9 mouse cellular contexts compared by ENCODE assay signal in genomic region chr2:74701949-74702819, GRCm38 (mm10). TPM values are rescaled to one million over a fixed set of nuclear protein-coding genes. Genes with fewer than 3 reads are reported as not detected.
DNase-seq lines count a peak whose midpoint lies in the region; ATAC-seq and TF ChIP-seq lines count a peak whose summit lies in the region.
"Had no signal": no experiment of that assay in that cellular context is flagged by ENCODE, and none has a peak within 500 bp of the region (broad histone marks: within the 10 kb centered on the region; RNA-seq: fewer than 3 reads in every experiment).

No protein-coding gene starts in this region.

- H3K36me3 ChIP-seq in hindbrain, embryonic 11.5 days (ENCODE audit: control insufficient read depth, insufficient read depth, low read length) = no peaks in the 10 kb centered on the region
- H3K36me3 ChIP-seq in hindbrain, embryonic 13.5 days = no peaks in the 10 kb centered on the region
- no peaks in the 10 kb centered on the region for H3K36me3 ChIP-seq in ES-E14 (ENCODE audit: control insufficient read depth, insufficient read depth, low read length, poor library complexity, severe bottlenecking)
- no peaks in the 10 kb centered on the region for H3K36me3 ChIP-seq in hindbrain, postnatal 0 days (ENCODE audit: insufficient read depth, low read length)

- peak; percentile 90 for TF ChIP-seq CTCF in hindbrain, postnatal 0 days (IDR thresholded peaks at IDR 0.05; ENCODE audit: low read depth)

- DNase-seq in hindbrain, embryonic 11.5 days (ENCODE audit: low spot score) = peak; percentile 94
- DNase-seq in ES-E14 (ENCODE audit: low read depth, low spot score) = no peak
- peak; percentile 45 for DNase-seq in cerebellum, adult 9-10 months
- peak; percentile 91 for DNase-seq in hindbrain, postnatal 0 days (ENCODE audit: low spot score)
- peak; percentile 72 to 87 for DNase-seq in left cerebral cortex, postnatal 14 days (ENCODE audit: low spot score in 2 of 2)
- peak; percentile 87 for DNase-seq in neural tube, embryonic 10.5 days (ENCODE audit: extremely low spot score, low spot score)
- DNase-seq in thymus, postnatal 14 days = peak; percentile 66

- H3K4me3 ChIP-seq in hindbrain, embryonic 11.5 days (ENCODE audit: low read depth, low read length) = no peak overlapping the region
- H3K4me3 ChIP-seq in hindbrain, embryonic 13.5 days = no peak overlapping the region
- H3K4me3 ChIP-seq in ES-E14 (ENCODE audit: insufficient read depth in 1 of 2, low read depth in 1 of 2, low read length in 2 of 2, poor library complexity in 1 of 2, severe bottlenecking in 1 of 2) = no peak overlapping the region
- H3K4me3 ChIP-seq in hindbrain, postnatal 0 days (ENCODE audit: low read length) = no peak overlapping the region
- H3K4me3 ChIP-seq: erythroblast, embryonic 14.5 days had no signal

- H3K9ac ChIP-seq in hindbrain, embryonic 11.5 days (ENCODE audit: low read depth, low read length) = no peak overlapping the region
- no peak overlapping the region for H3K9ac ChIP-seq in hindbrain, embryonic 13.5 days
- H3K9ac ChIP-seq in ES-E14 (ENCODE audit: insufficient read depth, low read depth, low read length, poor library complexity, severe bottlenecking) = no peak overlapping the region
- no peak overlapping the region for H3K9ac ChIP-seq in hindbrain, postnatal 0 days (replicated peaks; ENCODE audit: low read length)

- in situ Hi-C loops in ES-E14 (cut with MboI; ENCODE audit: low sequenced_read_pairs in 2 of 2, unreplicated experiment in 2 of 2) = loop anchor here (5.0 to 25.0 kb wide), 3 partner anchors 440 to 885 kb away; no protein-coding TSS in a partner anchor

- H3K27ac ChIP-seq in hindbrain, embryonic 11.5 days (ENCODE audit: low read depth, low read length) = no peak overlapping the region
- H3K27ac ChIP-seq in hindbrain, embryonic 13.5 days = no peak overlapping the region
- no peak overlapping the region for H3K27ac ChIP-seq in ES-E14 (ENCODE audit: insufficient read depth, low read depth, low read length, poor library complexity, severe bottlenecking)
- no peak overlapping the region for H3K27ac ChIP-seq in hindbrain, postnatal 0 days

- H3K4me2 ChIP-seq in hindbrain, embryonic 11.5 days (replicated peaks; ENCODE audit: low read depth, low read length) = no peak overlapping the region
- no peak overlapping the region for H3K4me2 ChIP-seq in hindbrain, embryonic 13.5 days
- no peak overlapping the region for H3K4me2 ChIP-seq in hindbrain, postnatal 0 days (ENCODE audit: low read depth, low read length)

- peaks cover 89% of the 10 kb centered on the region for H3K27me3 ChIP-seq in hindbrain, embryonic 11.5 days (ENCODE audit: control insufficient read depth, insufficient read depth, low read length)
- peaks cover 96% of the 10 kb centered on the region for H3K27me3 ChIP-seq in hindbrain, embryonic 13.5 days
- peaks cover 89% of the 10 kb centered on the region for H3K27me3 ChIP-seq in hindbrain, postnatal 0 days (ENCODE audit: insufficient read depth, low read length)

- peaks cover 10% of the 10 kb centered on the region for H3K4me1 ChIP-seq in hindbrain, embryonic 11.5 days (replicated peaks; ENCODE audit: control insufficient read depth, insufficient read depth, low read length)
- H3K4me1 ChIP-seq in hindbrain, embryonic 13.5 days (replicated peaks) = peaks cover 24% of the 10 kb centered on the region
- peaks cover 0 to 7% of the 10 kb centered on the region in 2 experiments; a peak in 1 of 4 replicates for H3K4me1 ChIP-seq in ES-E14 (ENCODE audit: control insufficient read depth in 2 of 2, insufficient read depth in 2 of 2, low read length in 2 of 2, poor library complexity in 1 of 2)
- no peaks in the 10 kb centered on the region for H3K4me1 ChIP-seq in hindbrain, postnatal 0 days (ENCODE audit: insufficient read depth, low read length)

- intact Hi-C loops in left cerebral cortex, postnatal 14 days (cut with DNase I) = loop anchor here (2.0 to 5.0 kb wide), 5 partner anchors 260 to 887 kb away; no protein-coding TSS in a partner anchor

- WGBS in hindbrain, embryonic 11.5 days = 11% methylated on average over 17 of the region's 17 CpGs
- WGBS in hindbrain, embryonic 13.5 days = 10% methylated on average over 17 of the region's 17 CpGs
- WGBS in hindbrain, postnatal 0 days = 11% methylated on average over 17 of the region's 17 CpGs

- ATAC-seq in hindbrain, embryonic 11.5 days (ENCODE audit: low FRiP score) = no peak
- no peak for ATAC-seq in hindbrain, embryonic 13.5 days (ENCODE audit: low FRiP score)
- ATAC-seq in hindbrain, postnatal 0 days = no peak

- no peaks in the 10 kb centered on the region for H3K9me3 ChIP-seq in hindbrain, embryonic 11.5 days (ENCODE audit: control insufficient read depth, low read length)
- no peaks in the 10 kb centered on the region for H3K9me3 ChIP-seq in hindbrain, embryonic 13.5 days
- no peaks in the 10 kb centered on the region for H3K9me3 ChIP-seq in ES-E14 (ENCODE audit: control insufficient read depth, insufficient read depth, low read depth, low read length)
- no peaks in the 10 kb centered on the region for H3K9me3 ChIP-seq in hindbrain, postnatal 0 days (ENCODE audit: low read length)

TF ChIP-seq in ES-E14, 5 proteins besides CTCF, POLR2A, EP300 and RAD21:
- TF ChIP-seq ZC3H11A (IDR thresholded peaks at IDR 0.05; ENCODE audit: borderline replicate concordance, low read depth, low read length) (peak; percentile 80; the same call in 1 of the 2 replicates), MAFK (IDR thresholded peaks at IDR 0.05; ENCODE audit: insufficient read depth, low read depth, low read length) (no peak), ZNF384 (IDR thresholded peaks at IDR 0.05; ENCODE audit: low read depth, low read length) (no peak), HCFC1 (IDR thresholded peaks at IDR 0.05; ENCODE audit: borderline replicate concordance, insufficient read depth, low read length) (no peak), CHD2 (IDR thresholded peaks at IDR 0.05; ENCODE audit: low read depth, low read length) (no peak)

RNA-seq across cellular contexts. Expression of gene Hoxd8, which starts 2.2 kb away (rescaled TPM):
- 0.19 and 0.50 TPM in 2 replicates for polyA plus RNA-seq in hindbrain, embryonic 11.5 days (2014; fragmentation: Nextera tagmentation; extraction: Ambion mirVana)
- polyA plus RNA-seq in hindbrain, embryonic 13.5 days (2015; fragmentation: Nextera tagmentation; extraction: Ambion mirVana) = 0.79 and 1.5 TPM in 2 replicates
- total RNA-seq in ES-E14 (2012; rRNA removed) = 0.63 and 1.2 TPM in 2 replicates
- total RNA-seq in hindbrain, postnatal 0 days (2014; rRNA removed) = 0.37 and 9.2 TPM in 2 replicates
- polyA plus RNA-seq in hindbrain, postnatal 0 days (2015; fragmentation: Nextera tagmentation; extraction: Ambion mirVana) = 0.21 TPM in 1 of 2 replicates, not detected in the other
- not detected for total RNA-seq in left cerebral cortex, postnatal 14 days (2021)
- polyA plus RNA-seq: erythroblast, embryonic 14.5 days had no signal

RNA-seq across cellular contexts. Expression of gene Hoxd9, which starts 4.7 kb away (rescaled TPM):
- 0.11 TPM in 1 of 2 replicates, not detected in the other for polyA plus RNA-seq in hindbrain, embryonic 11.5 days (2014; fragmentation: Nextera tagmentation; extraction: Ambion mirVana)
- not detected in 2 replicates for polyA plus RNA-seq in hindbrain, embryonic 13.5 days (2015; fragmentation: Nextera tagmentation; extraction: Ambion mirVana)
- total RNA-seq in ES-E14 (2012; rRNA removed) = 0.37 and 0.76 TPM in 2 replicates
- total RNA-seq in hindbrain, postnatal 0 days (2014; rRNA removed) = not detected in 2 replicates
- not detected in 2 replicates for polyA plus RNA-seq in hindbrain, postnatal 0 days (2015; fragmentation: Nextera tagmentation; extraction: Ambion mirVana)
- total RNA-seq in left cerebral cortex, postnatal 14 days (2021) = not detected
- polyA plus RNA-seq: erythroblast, embryonic 14.5 days had no signal

RNA-seq across cellular contexts. Expression of gene Hoxd3, which starts 9.5 kb away (rescaled TPM):
- 49.5 and 58.0 TPM in 2 replicates for polyA plus RNA-seq in hindbrain, embryonic 11.5 days (2014; fragmentation: Nextera tagmentation; extraction: Ambion mirVana)
- 76.0 and 82.5 TPM in 2 replicates for polyA plus RNA-seq in hindbrain, embryonic 13.5 days (2015; fragmentation: Nextera tagmentation; extraction: Ambion mirVana)
- total RNA-seq in ES-E14 (2012; rRNA removed) = 0.40 TPM in 1 of 2 replicates, not detected in the other
- total RNA-seq in hindbrain, postnatal 0 days (2014; rRNA removed) = 31.3 and 36.8 TPM in 2 replicates
- polyA plus RNA-seq in hindbrain, postnatal 0 days (2015; fragmentation: Nextera tagmentation; extraction: Ambion mirVana) = 25.2 and 26.3 TPM in 2 replicates
- total RNA-seq in left cerebral cortex, postnatal 14 days (2021) = not detected
- polyA plus RNA-seq: erythroblast, embryonic 14.5 days had no signal

RNA-seq across cellular contexts. Expression of gene Hoxd4, which starts 9.5 kb away (rescaled TPM):
- polyA plus RNA-seq in hindbrain, embryonic 11.5 days (2014; fragmentation: Nextera tagmentation; extraction: Ambion mirVana) = 3.3 and 3.7 TPM in 2 replicates
- polyA plus RNA-seq in hindbrain, embryonic 13.5 days (2015; fragmentation: Nextera tagmentation; extraction: Ambion mirVana) = 4.1 and 4.2 TPM in 2 replicates
- 0.16 and 0.94 TPM in 2 replicates for total RNA-seq in ES-E14 (2012; rRNA removed)
- 13.9 and 18.1 TPM in 2 replicates for total RNA-seq in hindbrain, postnatal 0 days (2014; rRNA removed)
- polyA plus RNA-seq in hindbrain, postnatal 0 days (2015; fragmentation: Nextera tagmentation; extraction: Ambion mirVana) = 1.6 and 1.9 TPM in 2 replicates
- total RNA-seq in left cerebral cortex, postnatal 14 days (2021) = not detected

RNA-seq across cellular contexts. Expression of gene Hoxd10, which starts 10.5 kb away (rescaled TPM):
- 0.13 TPM in 1 of 2 replicates, not detected in the other for polyA plus RNA-seq in hindbrain, embryonic 11.5 days (2014; fragmentation: Nextera tagmentation; extraction: Ambion mirVana)
- not detected in 2 replicates for polyA plus RNA-seq in hindbrain, embryonic 13.5 days (2015; fragmentation: Nextera tagmentation; extraction: Ambion mirVana)
- 0.40 TPM in 1 of 2 replicates, not detected in the other for total RNA-seq in ES-E14 (2012; rRNA removed)
- total RNA-seq in hindbrain, postnatal 0 days (2014; rRNA removed) = not detected in 2 replicates
- not detected in 2 replicates for polyA plus RNA-seq in hindbrain, postnatal 0 days (2015; fragmentation: Nextera tagmentation; extraction: Ambion mirVana)
- not detected for total RNA-seq in left cerebral cortex, postnatal 14 days (2021)
- polyA plus RNA-seq: erythroblast, embryonic 14.5 days had no signal

Comparison
In these comparisons a context has a peak if more than half of its experiments do, and no peak if none do; other contexts are left out.
1. RNA of gene Hoxd3, which starts 9.5 kb away (total RNA-seq): 31.3 to 36.8 TPM in hindbrain, postnatal 0 days; 0.40 TPM in ES-E14 and not detected in left cerebral cortex, postnatal 14 days; every median in the first group is over 10 times any median in the second.